Mouse (Mus musculus) ES-Bruce4 (cell line): ENCODE data around the gene Abcb1b.

Experiments
- CTCF ChIP-seq: IDR thresholded peaks from one replicate; pipeline ENCODE4 v1.8.1; 2011; ENCODE audit warnings: low read depth, low read length
- EP300 ChIP-seq: IDR thresholded peaks from 2 replicates; pipeline ENCODE4 v1.6.1; 2011; ENCODE audit warnings: low read depth, low read length; ENCODE audit not compliant: insufficient read depth
- POLR2A ChIP-seq: IDR thresholded peaks from one replicate; pipeline ENCODE4 v1.8.1; 2011; ENCODE audit warnings: low read length; ENCODE audit not compliant: insufficient read depth

DNA sequence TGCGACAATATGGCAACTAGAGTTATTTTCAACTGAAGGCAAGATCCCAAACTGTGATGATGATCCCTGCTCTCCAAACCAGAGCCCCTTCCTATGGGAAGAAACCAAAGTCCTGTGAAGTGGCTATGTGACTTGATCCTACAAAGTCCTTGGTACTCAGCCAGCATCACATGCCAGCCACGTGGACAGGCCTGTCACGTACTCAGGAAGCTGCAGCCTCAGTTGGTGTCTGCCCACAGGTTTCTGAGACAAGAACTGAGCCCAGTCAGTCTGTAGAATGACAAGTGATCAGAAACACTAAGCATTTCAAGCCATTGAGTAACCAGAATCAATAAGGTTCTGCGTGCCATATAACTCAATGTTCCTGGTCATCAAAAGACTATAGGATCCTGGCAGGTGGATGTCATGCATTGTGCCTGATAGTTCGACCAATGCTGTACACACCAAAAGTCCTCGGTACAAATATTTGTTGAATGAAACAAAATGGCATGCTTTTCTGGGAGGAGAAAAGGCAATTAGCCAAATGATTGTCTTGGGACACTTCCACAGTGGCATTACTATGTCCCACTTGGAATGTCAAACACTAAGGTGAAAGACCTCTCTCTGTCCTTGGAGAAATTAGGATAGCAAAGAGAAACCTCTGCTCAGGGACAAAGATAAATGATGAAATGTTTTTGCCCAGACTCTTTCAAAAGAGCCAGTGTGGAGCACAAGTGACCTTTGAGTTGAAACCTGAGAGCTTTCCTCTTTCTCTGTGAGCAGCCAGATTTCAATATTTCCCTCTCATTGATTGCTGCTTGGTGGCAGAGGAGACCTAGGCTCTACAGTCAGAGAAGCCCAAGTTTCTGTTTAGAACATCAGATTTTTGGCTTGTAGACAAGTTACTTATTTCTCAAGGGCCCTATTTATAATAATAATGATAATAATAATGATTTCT is 75.3 kb downstream of the Abcb1b start:
- TF ChIP-seq CTCF (no peak), POLR2A (no peak), EP300 (no peak)
